Mouse (Mus musculus) liver (tissue): Measurements from ENCODE around the gene Gm49336.

ENCODE experiments used
- DNase-seq: peaks from one replicate; pipeline ENCODE4 v3.0.0-alpha.2; 2020; ENCODE audit warnings: mixed read lengths

The Gm49336 gene

GRCm38 (mm10) chr14:60219886-60220285 lies 31.4 kb downstream of the Gm49336 start:
- DNase-seq = no peak

- DNase-seq = no peak
Observed at GRCm38 (mm10) chr14:60217616-60218015, 33.7 kb downstream of the Gm49336 start.

GRCm38 (mm10) chr14:60216125-60216524 lies 35.2 kb downstream of the Gm49336 start:
- no peak for DNase-seq

- DNase-seq = no peak
Observed at GRCm38 (mm10) chr14:60215000-60215399, 36.3 kb downstream of the Gm49336 start.

GRCm38 (mm10) chr14:60214040-60214439 lies 37.3 kb downstream of the Gm49336 start:
- DNase-seq = no peak

GRCm38 (mm10) chr14:60209166-60209565 lies 42.1 kb downstream of the Gm49336 start:
- no peak for DNase-seq

GRCm38 (mm10) chr14:60204993-60205392 lies 46.3 kb downstream of the Gm49336 start:
- no peak for DNase-seq

GRCm38 (mm10) chr14:60196884-60197283 lies 54.4 kb downstream of the Gm49336 start, which contains the start of gene Atp8a2:
TSS of gene Atp8a2 (minus strand) at chr14:60197179.
- DNase-seq = no peak

- DNase-seq = no peak
Observed at GRCm38 (mm10) chr14:60195999-60196398, 55.3 kb downstream of the Gm49336 start.

GRCm38 (mm10) chr14:60194606-60195005 lies 56.7 kb downstream of the Gm49336 start:
- no peak for DNase-seq

GRCm38 (mm10) chr14:60189771-60190170 lies 61.5 kb downstream of the Gm49336 start:
- no peak for DNase-seq

GRCm38 (mm10) chr14:60188201-60188825 lies 63.0 kb downstream of the Gm49336 start:
- DNase-seq = no peak

- no peak for DNase-seq
Observed at GRCm38 (mm10) chr14:60181306-60181705, 70.0 kb downstream of the Gm49336 start.

- no peak for DNase-seq
Observed at GRCm38 (mm10) chr14:60178571-60178955, 72.7 kb downstream of the Gm49336 start.

GRCm38 (mm10) chr14:60177614-60178570 lies 73.4 kb downstream of the Gm49336 start:
- peak; percentile 26 for DNase-seq

GRCm38 (mm10) chr14:60176891-60177613 lies 74.3 kb downstream of the Gm49336 start:
- DNase-seq = peak; percentile 68

- peak; percentile 8 for DNase-seq
Observed at GRCm38 (mm10) chr14:60176469-60176890, 74.8 kb downstream of the Gm49336 start.

- DNase-seq = no peak
Observed at GRCm38 (mm10) chr14:60172286-60173055, 78.8 kb downstream of the Gm49336 start.

GRCm38 (mm10) chr14:60170845-60171610 lies 80.3 kb downstream of the Gm49336 start:
- no peak for DNase-seq

GRCm38 (mm10) chr14:60163367-60163766 lies 87.9 kb downstream of the Gm49336 start:
- DNase-seq = no peak
